Mouse (Mus musculus): ENCODE results near the gene Maneal. TPM values are rescaled to one million over a fixed set of nuclear protein-coding genes. Genes with fewer than 3 reads are reported as not detected.

Maneal gene
- 0.49 TPM in 1 of 2 replicates, not detected in the other for total RNA-seq (2017)

DNA sequence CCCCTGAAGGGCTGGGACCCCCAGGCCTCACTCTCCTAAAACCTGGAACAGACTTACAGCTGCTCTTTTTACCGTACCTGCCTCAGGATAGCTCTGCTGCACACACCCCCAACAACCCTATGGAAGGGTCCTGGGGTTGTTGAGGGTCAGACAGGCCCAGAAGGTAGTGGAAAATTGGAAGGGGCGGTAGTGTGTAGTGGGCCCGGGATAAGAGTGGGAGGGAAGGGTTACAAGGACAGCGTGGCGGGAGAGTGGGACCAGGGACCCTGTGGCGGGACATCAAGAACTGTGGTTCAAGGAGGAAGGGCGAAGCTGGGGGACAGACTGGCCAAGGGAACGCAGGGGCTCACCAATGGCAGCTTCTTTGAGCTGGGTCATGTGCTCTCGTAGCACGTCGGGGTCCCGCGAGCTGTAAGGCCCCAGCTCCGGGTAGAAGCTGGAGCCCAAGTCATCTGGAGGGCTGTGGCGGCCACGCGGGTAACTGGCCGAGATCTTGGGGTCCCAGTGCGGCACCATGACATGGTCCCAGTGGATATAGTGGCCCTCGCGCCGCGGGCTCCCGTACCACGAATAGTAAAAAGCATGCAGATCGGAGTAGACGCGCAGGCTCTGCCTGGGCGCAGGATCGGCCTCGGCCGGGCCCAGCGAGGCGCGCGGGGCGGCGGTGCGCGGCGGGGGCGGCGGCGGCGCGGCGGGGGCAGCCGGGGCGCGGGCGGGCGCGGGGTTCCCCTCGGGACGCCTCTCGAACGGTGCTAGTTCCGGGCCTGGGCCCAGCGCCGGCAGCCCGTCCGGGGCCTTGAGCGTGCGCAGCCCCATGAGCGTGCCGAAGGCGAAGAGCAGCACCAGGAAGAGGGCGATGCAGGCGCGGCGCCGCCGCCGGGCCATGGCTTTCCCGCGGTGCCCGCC, at the start of gene Maneal:
Gene Maneal, minus strand, starts transcription at position 889 of the 906 bp plus-strand sequence.
- no peak for ATAC-seq (ENCODE audit: extremely low read depth, insufficient number of reproducible peaks, low FRiP score, poor library complexity, severe bottlenecking)

GRCm38 (mm10) chr4:124905971-124906822, 44.2 kb upstream of the Maneal start:
- ATAC-seq (ENCODE audit: extremely low read depth, insufficient number of reproducible peaks, low FRiP score, poor library complexity, severe bottlenecking) = no peak

- ATAC-seq (ENCODE audit: extremely low read depth, insufficient number of reproducible peaks, low FRiP score, poor library complexity, severe bottlenecking) = no peak
These were observed 43.4 kb upstream of the Maneal start for GRCm38 (mm10) chr4:124905417-124905816.

GRCm38 (mm10) chr4:124899906-124900305, 37.9 kb upstream of the Maneal start:
- no peak for ATAC-seq (ENCODE audit: extremely low read depth, insufficient number of reproducible peaks, low FRiP score, poor library complexity, severe bottlenecking)

DNA sequence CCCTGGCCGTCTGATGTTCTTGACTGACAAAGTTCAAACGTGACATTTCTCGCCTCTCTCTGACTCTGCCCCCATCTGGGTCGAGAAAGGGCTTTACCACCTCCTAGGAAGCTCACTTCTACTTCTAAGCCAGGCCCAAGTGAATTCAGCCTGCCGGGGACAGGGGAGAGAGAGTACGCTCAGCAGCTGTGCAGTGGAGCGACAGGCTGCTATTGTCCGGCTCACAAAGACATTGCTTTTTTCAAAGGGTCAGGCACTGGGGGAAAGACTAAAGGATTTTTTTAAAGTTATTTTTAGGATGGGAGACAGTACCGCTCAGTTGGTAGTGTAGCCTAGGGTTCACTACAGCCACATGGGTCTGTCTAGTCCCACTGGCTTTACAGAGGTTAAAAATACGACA, 36.5 kb upstream of the Maneal start:
- ATAC-seq (ENCODE audit: extremely low read depth, insufficient number of reproducible peaks, low FRiP score, poor library complexity, severe bottlenecking) = no peak

DNA sequence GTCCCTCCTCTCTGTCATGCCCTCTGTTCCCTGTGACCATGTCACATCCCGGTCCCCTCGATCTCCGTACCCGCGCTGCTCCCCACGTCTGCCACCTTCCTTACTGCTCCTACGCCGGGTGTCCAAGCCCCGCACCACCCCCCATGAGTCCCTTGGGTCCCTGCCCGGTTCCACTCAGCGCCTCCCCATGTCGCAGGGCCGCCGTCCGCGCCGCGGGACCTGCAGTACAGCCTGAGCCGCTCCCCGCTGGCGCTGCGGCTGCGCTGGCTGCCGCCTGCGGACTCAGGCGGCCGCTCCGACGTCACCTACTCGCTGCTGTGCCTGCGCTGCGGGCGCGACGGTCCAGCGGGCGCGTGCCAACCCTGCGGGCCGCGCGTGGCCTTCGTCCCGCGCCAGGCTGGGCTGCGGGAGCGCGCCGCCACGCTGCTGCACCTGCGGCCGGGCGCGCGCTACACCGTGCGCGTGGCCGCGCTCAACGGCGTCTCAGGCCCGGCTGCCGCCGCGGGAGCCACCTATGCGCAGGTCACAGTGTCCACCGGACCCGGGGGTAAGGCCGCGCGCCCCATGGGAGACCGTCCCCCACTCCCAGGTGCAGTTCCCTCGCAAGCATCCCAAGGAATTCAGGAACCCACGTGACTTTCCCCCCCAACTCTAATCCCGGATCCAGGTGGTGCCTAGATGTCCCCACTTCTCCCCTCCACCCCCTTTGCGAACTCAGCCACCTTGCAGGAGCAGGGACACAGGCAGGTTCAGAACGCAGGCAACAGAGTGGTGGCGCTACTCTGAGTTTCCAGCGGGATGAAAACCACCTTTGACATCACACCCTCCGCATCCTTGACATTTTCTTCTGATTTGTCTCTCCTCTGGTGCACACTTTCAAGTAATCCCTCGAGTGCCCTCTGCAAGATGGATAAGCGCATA, 32.8 kb upstream of the Maneal start:
- no peak for ATAC-seq (ENCODE audit: extremely low read depth, insufficient number of reproducible peaks, low FRiP score, poor library complexity, severe bottlenecking)

GRCm38 (mm10) chr4:124893769-124894168, 31.8 kb upstream of the Maneal start:
- ATAC-seq (ENCODE audit: extremely low read depth, insufficient number of reproducible peaks, low FRiP score, poor library complexity, severe bottlenecking) = no peak

DNA sequence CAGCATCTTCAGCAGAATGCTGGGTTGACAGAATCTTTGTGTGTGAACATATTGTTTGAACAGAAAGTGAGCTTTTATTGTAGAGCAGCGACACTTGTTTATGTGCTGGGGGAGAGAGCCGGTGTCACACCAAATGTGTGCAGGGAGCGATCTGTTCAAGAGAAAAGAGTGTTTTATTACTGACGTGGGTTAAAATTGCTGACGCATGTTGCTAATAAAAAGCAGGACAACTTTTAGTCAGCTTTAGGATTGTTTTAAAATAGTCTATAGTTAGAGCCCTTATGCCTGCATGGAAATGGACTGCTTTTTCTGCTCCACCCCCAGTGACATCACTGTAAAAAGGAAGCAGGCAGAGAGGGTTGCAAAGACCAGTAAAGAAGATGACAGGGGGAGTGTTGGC, 28.9 kb upstream of the Maneal start:
- no peak for ATAC-seq (ENCODE audit: extremely low read depth, insufficient number of reproducible peaks, low FRiP score, poor library complexity, severe bottlenecking)

DNA sequence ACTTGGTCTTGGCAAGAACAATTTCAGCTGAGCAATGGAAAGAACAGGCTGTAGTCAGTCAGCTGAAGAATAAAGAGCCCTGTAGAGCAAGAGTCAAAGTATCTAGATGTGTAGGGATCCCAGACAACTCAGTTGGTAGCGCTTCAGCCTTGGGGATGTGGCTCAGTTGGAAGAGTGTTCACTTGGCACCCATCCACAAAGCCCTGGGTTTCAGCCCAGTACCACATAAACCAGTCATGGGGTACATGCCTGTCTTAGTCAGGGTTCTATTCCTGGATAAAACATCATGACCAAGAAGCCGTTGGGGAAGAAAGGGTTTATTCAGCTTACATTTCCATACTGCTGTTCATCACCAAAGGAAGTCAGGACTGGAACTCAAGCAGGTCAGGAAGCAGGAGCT, 28.0 kb upstream of the Maneal start:
- ATAC-seq (ENCODE audit: extremely low read depth, insufficient number of reproducible peaks, low FRiP score, poor library complexity, severe bottlenecking) = no peak

GRCm38 (mm10) chr4:124888702-124889101, 26.7 kb upstream of the Maneal start:
- no peak for ATAC-seq (ENCODE audit: extremely low read depth, insufficient number of reproducible peaks, low FRiP score, poor library complexity, severe bottlenecking)

- ATAC-seq (ENCODE audit: extremely low read depth, insufficient number of reproducible peaks, low FRiP score, poor library complexity, severe bottlenecking) = no peak
These were observed 20.3 kb upstream of the Maneal start for GRCm38 (mm10) chr4:124882151-124882729.

- ATAC-seq (ENCODE audit: extremely low read depth, insufficient number of reproducible peaks, low FRiP score, poor library complexity, severe bottlenecking) = no peak
These were observed 19.5 kb upstream of the Maneal start for GRCm38 (mm10) chr4:124881341-124881908.

GRCm38 (mm10) chr4:124880599-124880998, 18.6 kb upstream of the Maneal start, which contains the start of gene Epha10:
Epha10 (plus strand) TSS chr4:124880899.
- ATAC-seq (ENCODE audit: extremely low read depth, insufficient number of reproducible peaks, low FRiP score, poor library complexity, severe bottlenecking) = no peak

DNA sequence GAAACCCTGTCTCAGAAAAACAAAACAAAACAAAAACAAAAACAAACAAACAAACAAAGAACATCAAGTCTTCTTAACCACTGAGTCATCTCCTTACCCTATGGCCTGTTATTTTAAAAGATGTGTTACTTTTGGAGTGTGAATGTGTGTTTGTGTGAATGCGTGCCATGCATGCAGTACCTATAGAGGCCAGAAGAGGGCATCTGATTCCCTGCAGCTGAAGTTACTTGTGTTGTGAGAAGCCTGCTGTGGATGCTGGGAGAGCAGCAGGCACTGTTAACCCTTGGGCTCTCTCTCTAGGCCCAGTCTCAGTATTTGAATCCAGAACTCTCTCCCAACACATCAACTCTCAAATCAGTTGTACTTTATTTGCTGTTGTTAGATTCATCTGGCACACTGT, 10.7 kb upstream of the Maneal start:
- no peak for ATAC-seq (ENCODE audit: extremely low read depth, insufficient number of reproducible peaks, low FRiP score, poor library complexity, severe bottlenecking)

GRCm38 (mm10) chr4:124860446-124860845, 1.5 kb downstream of the Maneal start:
- no peak for ATAC-seq (ENCODE audit: extremely low read depth, insufficient number of reproducible peaks, low FRiP score, poor library complexity, severe bottlenecking)

GRCm38 (mm10) chr4:124858370-124858769, 3.6 kb downstream of the Maneal start:
- no peak for ATAC-seq (ENCODE audit: extremely low read depth, insufficient number of reproducible peaks, low FRiP score, poor library complexity, severe bottlenecking)

DNA sequence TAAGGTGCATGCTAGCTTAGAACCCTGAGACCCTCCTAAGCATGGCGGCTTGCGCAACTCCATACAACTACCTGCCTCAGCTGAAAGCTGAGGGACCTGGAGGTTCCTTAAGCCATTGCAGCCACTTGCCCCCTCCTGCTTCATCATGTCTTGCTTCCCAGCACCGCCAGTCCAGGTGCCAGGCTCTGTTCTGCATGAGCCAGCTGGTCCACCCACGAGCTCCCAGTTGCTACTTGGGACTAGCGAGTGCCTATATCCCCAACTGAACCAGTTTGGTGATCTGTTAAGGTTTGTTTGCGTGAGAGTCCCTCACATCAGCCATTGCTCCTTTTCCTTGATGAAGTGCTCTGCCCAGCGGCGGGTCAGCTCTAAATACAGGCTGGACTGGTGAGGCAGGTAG, 5.7 kb downstream of the Maneal start:
- no peak for ATAC-seq (ENCODE audit: extremely low read depth, insufficient number of reproducible peaks, low FRiP score, poor library complexity, severe bottlenecking)
